Mouse (Mus musculus): ENCODE data around the gene Adk.
A peak's percentile ranks its signal among the peaks of the same experiment; 100 is the strongest.

- TF ChIP-seq MYC (IDR thresholded peaks at IDR 0.05; ENCODE audit: low read depth, low read length) (no peak), UBTF (IDR thresholded peaks at IDR 0.05; ENCODE audit: borderline replicate concordance, insufficient read depth, low read depth, low read length) (no peak), CTCF (IDR thresholded peaks at IDR 0.05 in 2 of 3, conservative IDR thresholded peaks at IDR 0.05 in 1 of 3; ENCODE audit: control insufficient read depth in 1 of 3, insufficient read depth in 1 of 3, low read depth in 2 of 3, low read length in 3 of 3, poor library complexity in 1 of 3, severe bottlenecking in 1 of 3) (peak in 1 of 3 experiments; percentile 3; a peak in 1 of 6 replicates), TBP (IDR thresholded peaks at IDR 0.05; ENCODE audit: low read depth, low read length) (no peak), BHLHE40 (IDR thresholded peaks at IDR 0.05; ENCODE audit: borderline replicate concordance, low read depth, low read length) (no peak), GATA1 (IDR thresholded peaks at IDR 0.05; ENCODE audit: low read depth, low read length) (no peak), EP300 (IDR thresholded peaks at IDR 0.05; ENCODE audit: low read depth in 1 of 2, low read length in 2 of 2) (no peak), POLR2A (IDR thresholded peaks at IDR 0.05; ENCODE audit: control insufficient read depth in 1 of 2, insufficient read depth in 1 of 2, low read depth in 1 of 2, low read length in 2 of 2, poor library complexity in 1 of 2) (no peak), ZC3H11A (IDR thresholded peaks at IDR 0.05; ENCODE audit: low read depth, low read length) (no peak), ZNF384 (IDR thresholded peaks at IDR 0.05; ENCODE audit: low read depth, low read length) (no peak), USF1 (IDR thresholded peaks at IDR 0.05; ENCODE audit: low read depth, low read length) (no peak)
Measured at GRCm38 (mm10) chr14:21110492-21110891, 58.1 kb downstream of the Adk start.
